Mouse (Mus musculus) embryonic fibroblast, embryonic 13.5 days (primary cell): ENCODE data around the gene Entr1.

Experiments used
- CTCF ChIP-seq: IDR thresholded peaks from 2 replicates; pipeline ENCODE4 v1.5.1; 2011; ENCODE audit warnings: mild to moderate bottlenecking, control low read depth, low read length, moderate library complexity, borderline replicate concordance; ENCODE audit not compliant: insufficient read depth
- POLR2A ChIP-seq: IDR thresholded peaks from 2 replicates; pipeline ENCODE4 v1.6.1; 2011; ENCODE audit warnings: low read depth, mild to moderate bottlenecking, control low read depth, low read length, moderate library complexity

DNA sequence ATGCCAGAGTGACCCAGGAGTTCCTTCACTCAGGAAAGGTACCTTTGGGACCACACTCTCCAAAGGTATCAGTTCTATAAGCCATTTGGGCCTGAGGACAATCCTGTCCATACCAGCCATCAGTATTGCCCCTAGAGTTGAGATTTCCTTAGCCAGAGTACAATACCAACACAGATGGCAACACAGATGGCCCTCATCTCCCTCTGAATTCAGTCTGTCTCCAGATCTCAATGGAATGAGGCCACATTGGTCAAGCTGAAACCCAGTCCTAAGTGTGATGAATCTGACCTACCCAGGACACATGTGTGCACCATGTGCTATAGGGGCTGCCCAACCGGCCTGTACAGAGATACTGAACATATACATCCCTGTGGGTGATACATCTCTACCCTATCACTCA, 13.1 kb upstream of the Entr1 start:
- TF ChIP-seq CTCF, result no peak
- TF ChIP-seq POLR2A, result no peak
